Mouse (Mus musculus) heart, postnatal 14 days (tissue): ENCODE results near the gene Tcp10a. TPM values are rescaled to one million over a fixed set of nuclear protein-coding genes. Genes with fewer than 3 reads are reported as not detected.
"Not testable (repeated sequence)": the region's sequence is repeated elsewhere in the genome, so short reads cannot be mapped to it uniquely, and the experiment has no call there.

Experiments used
- DNase-seq, 2 experiments: peaks; one replicate each; pipeline ENCODE4 v3.0.0; 2021 to 2022
- intact Hi-C: fragments of 180-260 bp; cut with DNase I; formaldehyde crosslinking; loops from one replicate; pipeline ENCODE4 v1.15.1; 2025
- total RNA-seq, 2 experiments: library from RNA; stranded (reverse); gene quantifications; 2 replicates each; pipeline ENCODE4 v1.2.3; 2021

The Tcp10a gene
- total RNA-seq, 2 experiments from 2014 or later: not detected

- DNase-seq, intact Hi-C loops: not testable (repeated sequence)
Measured at GRCm38 (mm10) chr17:7366265-7366664, 41.8 kb downstream of the Tcp10a start.

GRCm38 (mm10) chr17:7366676-7367374 is 42.4 kb downstream of the Tcp10a start:
- intact Hi-C loops, DNase-seq: not testable (repeated sequence)

GRCm38 (mm10) chr17:7369401-7369800 is 45.0 kb downstream of the Tcp10a start:
- DNase-seq, intact Hi-C loops: not testable (repeated sequence)

GRCm38 (mm10) chr17:7371879-7372278 is 47.4 kb downstream of the Tcp10a start, which contains the start of gene Gm49630:
Gm49630 (minus strand) TSS chr17:7371979.
- DNase-seq, intact Hi-C loops: not testable (repeated sequence)

- intact Hi-C loops, DNase-seq: not testable (repeated sequence)
Measured at GRCm38 (mm10) chr17:7376951-7377700, 52.7 kb downstream of the Tcp10a start.

GRCm38 (mm10) chr17:7377907-7378306 is 53.5 kb downstream of the Tcp10a start:
- intact Hi-C loops, DNase-seq: not testable (repeated sequence)

GRCm38 (mm10) chr17:7382711-7383110 is 58.3 kb downstream of the Tcp10a start:
- intact Hi-C loops, DNase-seq: not testable (repeated sequence)

GRCm38 (mm10) chr17:7383167-7384143 is 59.0 kb downstream of the Tcp10a start:
- intact Hi-C loops: not testable (repeated sequence)

GRCm38 (mm10) chr17:7385364-7385763 is 60.9 kb downstream of the Tcp10a start, which contains the start of gene Unc93a2:
Unc93a2 (minus strand) TSS chr17:7385464.
- intact Hi-C loops, DNase-seq: not testable (repeated sequence)

More at GRCm38 (mm10) chr17:7383167-7384143, 59.0 kb downstream of the Tcp10a start:
- DNase-seq: not testable (repeated sequence)

- intact Hi-C loops, DNase-seq: not testable (repeated sequence)
Measured at GRCm38 (mm10) chr17:7386016-7386415, 61.6 kb downstream of the Tcp10a start.

- DNase-seq, intact Hi-C loops: not testable (repeated sequence)
Measured at GRCm38 (mm10) chr17:7388341-7388957, 64.0 kb downstream of the Tcp10a start.

GRCm38 (mm10) chr17:7388958-7389356 is 64.5 kb downstream of the Tcp10a start:
- DNase-seq, intact Hi-C loops: not testable (repeated sequence)

GRCm38 (mm10) chr17:7389898-7390297 is 65.5 kb downstream of the Tcp10a start:
- DNase-seq, intact Hi-C loops: not testable (repeated sequence)

GRCm38 (mm10) chr17:7395116-7395515 is 70.7 kb downstream of the Tcp10a start:
- intact Hi-C loops: not testable (repeated sequence)

More at GRCm38 (mm10) chr17:7395116-7395515, 70.7 kb downstream of the Tcp10a start:
- DNase-seq: not testable (repeated sequence)

Other genes with a start within 250 kb of the Tcp10a start
- gene Rps6ka2, start 154.5 kb upstream of the Tcp10a start, total RNA-seq: 10 to 100 TPM; 18.3 to 18.5 TPM
- not detected for gene Ttll2, start 28.1 kb downstream of the Tcp10a start, total RNA-seq
- not detected for gene Gm49630, start 47.3 kb downstream of the Tcp10a start, total RNA-seq
- gene Unc93a2, start 60.8 kb downstream of the Tcp10a start, total RNA-seq: under 1 TPM in 1 of 2 experiments, not detected in 1; 0.10 TPM